Mouse (Mus musculus) embryonic stem cell, embryonic (primary cell): Measurements from ENCODE around the gene Usp3.

Experiments
- CTCF ChIA-PET, 4 experiments: fragments of 300-600 bp in 2 of 4; fragments of 350-600 bp in 2 of 4; sonication (Branson Sonifier 250); formaldehyde crosslinking; loops; one replicate each; lab custom pipeline; 2022; ENCODE audit warnings: inconsistent platforms in 2 of 4; lab: Charles Lee
- POLR2A ChIA-PET, 4 experiments: fragments of 300-600 bp in 2 of 4; fragments of 350-600 bp in 2 of 4; sonication (Branson Sonifier 250); formaldehyde crosslinking; loops; one replicate each; lab custom pipeline; 2022; ENCODE audit warnings: antibody characterized with exemption in 4 of 4, inconsistent platforms in 1 of 4; lab: Charles Lee

Gene Usp3

DNA sequence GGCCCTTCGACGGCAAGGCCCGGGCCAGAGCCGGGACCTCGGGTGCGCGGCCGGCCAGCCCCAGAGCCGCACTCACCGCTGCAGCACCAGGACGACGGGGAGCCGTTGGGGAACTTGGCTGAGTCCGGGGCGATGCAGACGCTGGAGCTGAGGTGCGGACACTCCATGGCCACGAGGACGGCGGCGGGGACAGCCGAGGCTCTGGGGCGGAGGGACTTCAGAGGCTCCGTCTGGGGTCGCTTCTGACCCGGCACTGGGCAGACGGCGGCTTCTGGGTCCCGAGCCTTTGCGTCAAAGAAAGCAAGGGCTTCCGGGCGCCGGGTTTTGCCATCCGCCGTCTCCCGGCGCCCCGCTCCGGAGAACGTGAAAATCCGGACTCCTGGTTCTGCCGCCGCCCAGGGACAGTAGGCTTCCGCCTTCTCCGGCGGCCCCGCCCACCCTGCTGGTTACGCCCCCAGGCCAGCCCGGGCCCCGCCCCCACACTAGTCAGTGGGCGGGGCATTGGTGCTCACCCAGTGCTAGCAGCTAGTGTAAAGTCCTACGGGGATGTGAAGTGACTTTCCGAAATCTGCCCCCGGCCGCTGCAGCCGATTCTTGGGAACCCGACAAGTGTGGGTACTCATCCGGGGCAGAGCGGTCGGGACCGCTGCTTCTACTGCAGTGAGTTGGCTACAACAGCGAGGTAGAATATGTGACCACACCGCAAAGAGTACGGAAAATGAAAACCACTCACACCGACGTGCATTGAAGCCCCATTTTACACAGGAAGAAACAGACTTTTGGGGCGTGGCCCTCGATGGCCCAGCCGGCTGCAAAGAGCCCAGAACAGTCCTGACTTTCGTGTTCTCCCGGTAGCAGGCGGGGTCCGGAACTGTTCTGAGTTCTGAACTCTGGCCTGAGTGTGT is at the start of gene Usp3:
Gene Usp3, minus strand, starts transcription at position 435 of the 905 bp plus-strand sequence.
- CTCF ChIA-PET = interaction anchor here (0.6 to 1.6 kb wide), 5 partner anchors 10 to 150 kb away, joined by 3 to 13 read pairs (median 5); no protein-coding TSS in a partner anchor
- POLR2A ChIA-PET = interaction anchor here (0.6 to 3.0 kb wide), 20 partner anchors 8 to 881 kb away, joined by 3 to 15 read pairs (median 4); partner anchors contain the start of genes Aph1b (in 1 of the 4), Aph1c (in 1 of the 4), Fbxl22 (in 1 of the 4) and Zfp609 (in 1 of the 4)

DNA sequence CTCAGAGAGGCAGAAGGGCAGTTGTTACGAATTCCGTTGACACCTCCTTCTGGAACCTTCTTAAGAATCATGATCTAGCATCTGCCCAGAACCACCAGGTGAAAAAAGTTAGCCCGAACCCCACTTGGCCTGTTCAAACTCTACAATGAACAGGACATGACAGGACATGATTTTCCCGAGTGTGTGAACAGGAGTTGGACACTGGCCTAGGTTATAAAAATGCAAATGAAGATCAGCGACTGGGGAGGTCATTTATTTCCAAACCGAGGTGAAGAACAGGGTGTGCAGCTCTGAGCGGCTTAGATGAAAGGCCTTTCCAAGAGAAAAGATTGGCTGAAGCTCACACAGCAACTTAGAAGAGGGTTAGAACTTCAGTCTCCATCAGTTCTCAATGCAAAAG is 47.5 kb upstream of the Usp3 start:
- CTCF ChIA-PET = interaction anchor here in 3 of 4 experiments (0.6 to 0.7 kb wide), 3 partner anchors 17 to 403 kb away, joined by 3 read pairs; no protein-coding TSS in a partner anchor
- POLR2A ChIA-PET = interaction anchor here in 3 of 4 experiments (0.6 to 2.5 kb wide), 9 partner anchors 8 to 155 kb away, joined by 3 to 20 read pairs (median 4); partner anchors contain the start of gene Fbxl22 (in 1 of the 3)

DNA sequence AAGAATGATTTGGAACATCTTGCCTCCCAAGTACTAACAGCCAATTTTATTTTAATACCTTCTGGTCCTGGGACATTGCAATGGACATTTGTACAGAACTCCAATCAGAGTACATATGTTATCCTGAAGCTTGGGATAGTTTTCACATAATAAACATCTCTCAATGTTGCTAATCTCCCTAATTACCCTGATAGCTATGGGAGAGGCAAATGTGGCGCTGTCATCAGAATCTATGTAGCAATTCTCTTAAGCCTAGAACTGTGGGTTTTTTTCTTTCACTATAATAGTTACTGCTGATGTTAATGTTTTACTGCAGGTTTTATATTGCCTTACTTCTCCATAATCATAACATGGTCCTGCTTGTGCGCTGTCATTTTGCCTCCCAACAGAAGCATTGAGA is 46.7 kb upstream of the Usp3 start:
- POLR2A ChIA-PET = interaction anchor here in 2 of 4 experiments (0.5 to 2.5 kb wide), 7 partner anchors 7 to 107 kb away, joined by 3 to 20 read pairs (median 4); no protein-coding TSS in a partner anchor
- CTCF ChIA-PET = no interaction called here

GRCm38 (mm10) chr9:66632441-66632840 is 39.5 kb upstream of the Usp3 start:
- ChIA-PET POLR2A (interaction anchor here in 3 of 4 experiments (0.7 to 2.8 kb wide), 8 partner anchors 9 to 202 kb away, joined by 3 to 20 read pairs (median 4); partner anchors contain the start of genes Aph1c (in 1 of the 3) and Fbxl22 (in 1 of the 3)), CTCF (interaction anchor here in 3 of 4 experiments (0.6 to 1.7 kb wide), 7 partner anchors 14 to 411 kb away, joined by 3 to 7 read pairs (median 3); no protein-coding TSS in a partner anchor)

DNA sequence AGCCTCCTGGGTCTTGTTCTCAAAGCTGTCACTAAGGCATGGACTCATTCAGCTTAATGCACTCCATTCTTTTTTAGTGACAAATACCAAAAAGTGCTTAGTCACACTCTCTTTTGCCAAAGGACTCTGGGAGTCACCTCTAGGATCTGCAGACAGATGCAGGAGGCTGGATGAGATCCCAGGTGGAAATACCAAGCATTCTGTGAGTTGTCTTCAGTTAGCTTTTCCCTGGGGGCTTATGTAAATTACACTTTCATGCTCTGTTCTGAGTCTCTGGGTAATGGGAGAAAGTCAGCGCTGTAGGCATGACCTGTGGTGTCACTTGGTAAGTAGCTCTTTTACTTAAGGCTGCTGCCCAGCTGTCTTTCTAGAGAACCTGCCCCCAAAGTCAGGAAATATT is 38.0 kb upstream of the Usp3 start:
- ChIA-PET POLR2A (interaction anchor here in 3 of 4 experiments (0.6 to 2.8 kb wide), 7 partner anchors 10 to 117 kb away, joined by 3 to 20 read pairs (median 5); partner anchors contain the start of gene Fbxl22 (in 2 of the 3)), CTCF (interaction anchor here in 3 of 4 experiments (0.5 to 1.0 kb wide), 4 partner anchors 15 to 87 kb away, joined by 3 to 6 read pairs (median 4); no protein-coding TSS in a partner anchor)

GRCm38 (mm10) chr9:66626661-66627060 is 33.7 kb upstream of the Usp3 start:
- POLR2A ChIA-PET = no interaction called here

GRCm38 (mm10) chr9:66625974-66626530 is 33.1 kb upstream of the Usp3 start:
- ChIA-PET CTCF (interaction anchor here in 1 of 4 experiments (0.6 kb wide), 1 partner anchor 170 kb away, joined by 3 read pairs; no protein-coding TSS in a partner anchor), POLR2A (no interaction called here)

More at GRCm38 (mm10) chr9:66626661-66627060, 33.7 kb upstream of the Usp3 start:
- CTCF ChIA-PET = no interaction called here

GRCm38 (mm10) chr9:66624873-66625272 is 31.9 kb upstream of the Usp3 start:
- ChIA-PET POLR2A (no interaction called here), CTCF (interaction anchor here in 1 of 4 experiments (1.5 kb wide), 1 partner anchor 13 kb away, joined by 4 read pairs; no protein-coding TSS in a partner anchor)

DNA sequence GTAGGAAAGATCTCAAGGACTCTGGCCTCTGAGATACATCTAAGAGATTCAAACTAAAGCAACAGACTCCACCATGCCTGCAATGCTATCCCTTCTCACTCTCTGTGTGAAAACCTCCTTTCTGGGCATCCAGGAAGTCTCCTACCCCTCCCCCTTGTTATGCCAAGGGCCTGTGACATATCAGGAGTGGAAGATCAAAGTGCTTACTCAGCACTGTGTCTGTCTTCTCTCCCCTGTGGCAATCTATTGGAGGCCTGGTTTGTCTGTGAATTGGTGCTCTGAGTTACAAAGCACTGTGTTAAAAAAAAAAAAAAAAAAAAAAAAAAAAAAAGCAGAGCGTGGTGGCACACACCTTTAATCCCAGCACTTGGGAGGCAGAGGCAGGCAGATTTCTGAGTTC is 30.7 kb upstream of the Usp3 start:
- CTCF ChIA-PET = interaction anchor here in 1 of 4 experiments (2.0 kb wide), 1 partner anchor 12 kb away, joined by 8 read pairs; no protein-coding TSS in a partner anchor

DNA sequence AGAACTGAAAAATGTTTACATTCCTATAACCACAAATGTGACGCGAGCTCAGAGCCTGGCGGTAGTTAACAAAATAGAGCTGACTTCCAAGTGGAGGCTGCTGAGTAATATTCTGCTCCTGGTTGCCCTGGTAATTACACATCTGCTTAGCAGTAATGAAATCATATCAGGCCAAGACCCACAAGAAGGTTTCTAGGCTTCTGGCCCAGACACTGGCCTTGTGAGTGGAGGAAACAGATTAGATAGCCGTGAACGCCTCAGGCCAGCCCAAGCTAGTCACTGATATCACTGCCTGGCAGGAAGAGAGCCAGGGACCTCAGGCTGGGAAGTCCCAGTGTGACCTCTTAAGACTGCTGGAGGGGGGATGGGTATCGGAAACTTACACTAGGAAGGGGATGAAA is 27.6 kb upstream of the Usp3 start:
- CTCF ChIA-PET = interaction anchor here in 2 of 4 experiments (1.9 to 2.0 kb wide), 2 partner anchors 8 to 9 kb away, joined by 10 to 15 read pairs; no protein-coding TSS in a partner anchor
- POLR2A ChIA-PET = interaction anchor here (0.6 to 0.9 kb wide), 5 partner anchors 10 to 182 kb away, joined by 3 to 4 read pairs (median 3); no protein-coding TSS in a partner anchor

More for the DNA sequence above, 30.7 kb upstream of the Usp3 start:
- POLR2A ChIA-PET = no interaction called here

GRCm38 (mm10) chr9:66620055-66620454 is 27.1 kb upstream of the Usp3 start:
- ChIA-PET POLR2A (interaction anchor here (0.6 to 1.0 kb wide), 6 partner anchors 11 to 182 kb away, joined by 3 to 4 read pairs (median 3); no protein-coding TSS in a partner anchor), CTCF (interaction anchor here in 2 of 4 experiments (0.6 to 2.0 kb wide), 3 partner anchors 8 to 21 kb away, joined by 5 to 15 read pairs (median 10); no protein-coding TSS in a partner anchor)

DNA sequence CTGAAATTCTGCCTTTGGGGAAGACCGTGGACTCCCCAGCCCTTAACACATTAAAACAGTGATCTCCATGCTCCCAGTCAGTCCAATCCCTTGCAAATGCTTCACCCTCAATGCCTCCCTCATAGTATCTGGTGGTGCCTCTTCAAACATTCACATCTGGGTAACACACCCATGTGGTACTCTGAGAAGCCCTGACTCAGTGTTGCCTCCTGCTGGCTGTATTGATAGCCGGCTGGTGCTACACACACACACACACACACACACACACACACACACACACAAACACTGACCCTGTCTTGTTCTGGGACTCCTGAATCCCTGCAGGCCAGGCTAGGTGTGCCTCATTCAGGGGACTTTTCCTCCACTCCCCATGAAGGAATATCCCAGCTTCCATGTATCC is 24.9 kb upstream of the Usp3 start:
- POLR2A ChIA-PET = no interaction called here
- CTCF ChIA-PET = interaction anchor here in 1 of 4 experiments (0.7 kb wide), 1 partner anchor 58 kb away, joined by 7 read pairs; no protein-coding TSS in a partner anchor

GRCm38 (mm10) chr9:66616858-66617257 is 23.9 kb upstream of the Usp3 start:
- POLR2A ChIA-PET = no interaction called here
- CTCF ChIA-PET = interaction anchor here in 2 of 4 experiments (0.6 to 0.7 kb wide), 2 partner anchors 12 to 363 kb away, joined by 3 to 6 read pairs; no protein-coding TSS in a partner anchor

DNA sequence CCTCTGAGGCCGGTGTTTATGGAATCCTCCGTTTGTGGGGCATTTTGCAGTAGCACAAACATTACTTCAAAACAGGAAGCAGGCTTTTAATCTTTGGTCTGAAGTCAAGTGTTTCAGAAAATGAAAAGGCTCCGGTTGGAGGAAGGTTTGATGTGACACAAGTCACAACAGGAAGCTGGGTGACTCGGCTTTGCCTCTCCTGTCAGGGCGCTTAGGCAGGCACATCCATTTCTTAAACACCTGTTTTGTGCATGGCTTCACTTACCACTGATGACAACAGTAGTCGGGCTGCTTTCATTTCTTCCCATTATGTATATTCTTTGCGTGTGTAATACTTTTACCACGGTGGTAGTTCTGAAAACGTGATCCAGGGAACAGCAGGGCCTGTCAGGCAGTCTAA is 22.2 kb upstream of the Usp3 start:
- POLR2A ChIA-PET = interaction anchor here in 2 of 4 experiments (0.6 kb wide), 3 partner anchors 29 to 179 kb away, joined by 3 to 13 read pairs (median 5); no protein-coding TSS in a partner anchor
- CTCF ChIA-PET = no interaction called here

DNA sequence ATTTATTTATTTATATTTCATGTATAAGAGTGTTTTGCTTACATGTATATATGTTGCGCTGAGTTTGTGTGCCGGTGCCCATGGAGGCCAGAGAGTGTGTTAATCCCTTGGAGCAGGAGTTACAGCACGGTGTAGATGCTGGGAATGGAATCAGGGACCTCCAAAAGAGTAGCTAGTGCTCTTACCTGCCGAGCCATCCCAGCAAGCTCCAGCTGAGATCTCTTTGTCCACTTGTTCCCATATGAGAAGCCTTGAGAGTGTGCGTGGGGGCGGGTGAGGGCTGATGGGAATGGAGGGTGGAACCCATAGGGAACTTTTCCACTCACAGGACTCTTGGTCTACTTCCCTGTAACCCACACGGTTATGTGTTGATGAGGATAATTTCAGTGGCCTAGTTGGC is 21.6 kb upstream of the Usp3 start:
- CTCF ChIA-PET = no interaction called here
- POLR2A ChIA-PET = interaction anchor here in 1 of 4 experiments (0.6 kb wide), 2 partner anchors 31 to 180 kb away, joined by 3 to 13 read pairs; no protein-coding TSS in a partner anchor

DNA sequence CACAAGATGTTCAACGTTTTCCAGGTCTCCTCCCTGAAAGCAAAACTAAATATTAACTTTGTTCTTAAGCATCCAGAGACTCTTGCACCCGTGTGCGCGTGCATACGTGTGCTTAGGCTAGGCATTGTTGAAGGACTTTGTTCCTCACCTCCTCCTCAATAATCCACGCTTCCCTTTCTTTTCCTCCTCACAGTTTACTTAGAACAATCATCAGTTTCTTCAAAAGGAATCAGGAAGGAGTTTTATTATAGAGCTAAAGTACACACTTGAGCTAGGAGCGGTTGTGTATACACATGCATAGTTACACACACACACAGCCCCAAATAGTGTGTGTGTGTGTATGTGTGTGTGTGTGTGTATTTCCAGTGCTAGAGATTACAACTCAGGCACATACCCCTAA is 20.7 kb upstream of the Usp3 start:
- ChIA-PET CTCF (no interaction called here), POLR2A (interaction anchor here in 1 of 4 experiments (0.6 kb wide), 1 partner anchor 62 kb away, joined by 4 read pairs; no protein-coding TSS in a partner anchor)

DNA sequence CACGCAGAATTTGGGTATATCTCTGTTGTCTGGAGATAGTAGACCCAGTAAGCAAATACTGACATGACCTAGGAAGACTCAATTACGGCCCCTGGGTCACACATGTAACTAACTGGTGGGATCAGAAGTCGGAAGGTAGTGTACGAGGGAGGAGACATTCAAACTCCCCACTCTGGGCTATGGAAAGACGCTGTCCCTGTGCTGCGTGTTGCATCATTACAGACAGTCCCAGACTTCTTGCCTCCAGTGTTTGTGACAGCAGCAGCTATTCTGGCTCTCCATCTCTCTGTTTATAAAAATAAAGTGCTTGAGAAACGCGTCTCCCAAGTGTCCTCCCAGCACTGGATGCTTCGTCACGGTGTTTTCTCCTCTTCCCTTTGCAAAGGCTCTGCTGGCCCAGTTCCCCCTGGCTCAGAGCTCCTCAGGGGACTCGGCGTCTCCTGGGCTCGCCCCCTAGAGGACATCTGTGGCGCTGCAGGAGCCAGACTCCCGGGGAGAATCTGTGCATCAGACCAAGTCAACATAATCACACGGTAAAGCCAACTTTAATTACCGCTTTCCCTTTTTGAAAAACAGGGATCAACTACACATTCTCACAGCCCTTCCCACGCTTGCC is 18.6 kb upstream of the Usp3 start:
- CTCF ChIA-PET = interaction anchor here (0.5 to 2.0 kb wide), 40 partner anchors 9 to 760 kb away, joined by 3 to 15 read pairs (median 3); partner anchors contain the start of genes Fbxl22 (in 2 of the 4), Usp3 (in 2 of the 4) and Lactb (in 1 of the 4)
- POLR2A ChIA-PET = interaction anchor here in 3 of 4 experiments (0.6 to 2.1 kb wide), 16 partner anchors 11 to 254 kb away, joined by 3 to 15 read pairs (median 4); partner anchors contain the start of genes Aph1c (in 2 of the 3), Fbxl22 (in 1 of the 3) and Usp3 (in 1 of the 3)
